Mouse (Mus musculus): ENCODE data around the gene St8sia6. TPM values are rescaled to one million over a fixed set of nuclear protein-coding genes. Genes with fewer than 3 reads are reported as not detected.
"Not testable (repeated sequence)": the region's sequence is repeated elsewhere in the genome, so short reads cannot be mapped to it uniquely, and the experiment has no call there.

The St8sia6 gene
- polyA plus RNA-seq, 1 experiment from 2014 or later: 0.34 TPM

DNA sequence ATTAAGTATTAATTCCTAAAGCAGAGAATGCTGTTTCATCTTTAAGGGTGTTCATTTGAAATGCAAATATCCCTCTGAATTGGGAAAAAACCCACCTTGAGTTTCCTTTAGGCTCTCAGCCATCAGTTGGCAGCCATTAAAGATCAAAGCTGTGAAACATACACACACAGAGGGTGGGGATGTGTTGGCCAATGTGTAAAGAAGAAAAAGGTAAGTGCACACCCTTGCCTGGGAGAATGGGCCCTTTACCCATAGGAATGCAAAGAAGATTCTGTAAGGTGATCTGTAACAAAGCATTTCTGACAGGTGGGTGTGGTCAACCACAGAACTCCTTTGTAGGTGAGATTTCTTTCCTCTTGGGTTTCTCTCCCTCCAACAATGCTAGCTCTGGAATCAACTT is 96.3 kb downstream of the St8sia6 start:
- no peak overlapping the region for H3K27ac ChIP-seq (replicated peaks)
- no peak for ATAC-seq (ENCODE audit: low FRiP score, low read depth)
- H3K27me3 ChIP-seq: no peaks in the 10 kb centered on the region
- no peaks in the 10 kb centered on the region for H3K9me3 ChIP-seq
- no peak overlapping the region for H3K9ac ChIP-seq (replicated peaks)
- no peak overlapping the region for H3K4me3 ChIP-seq
- no peaks in the 10 kb centered on the region for H3K36me3 ChIP-seq
- H3K4me2 ChIP-seq (replicated peaks): no peak overlapping the region
- H3K4me1 ChIP-seq: no peaks in the 10 kb centered on the region

DNA sequence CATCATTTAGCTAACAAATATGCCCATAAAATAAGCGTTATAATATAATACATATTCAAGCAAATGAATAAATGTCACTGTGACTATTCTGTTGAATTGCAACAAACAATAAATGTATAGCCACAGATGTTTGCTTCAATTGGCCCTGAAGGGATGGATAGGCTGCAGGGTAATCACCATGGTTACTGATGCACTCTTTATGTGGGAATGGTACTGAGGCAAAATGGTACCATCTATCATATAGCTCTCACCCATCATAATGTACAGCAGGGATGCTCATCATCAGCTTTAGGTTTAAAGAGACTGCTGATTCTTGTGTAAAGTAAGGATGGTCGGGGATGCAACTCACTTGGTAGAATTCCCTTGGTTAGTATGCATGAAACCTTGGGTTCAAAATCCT is 99.4 kb downstream of the St8sia6 start:
- WGBS: 70% methylated on average over 2 of the region's 2 CpGs
- no peak overlapping the region for H3K4me3 ChIP-seq
- no peak overlapping the region for H3K9ac ChIP-seq (replicated peaks)
- H3K36me3 ChIP-seq: no peaks in the 10 kb centered on the region
- no peaks in the 10 kb centered on the region for H3K4me1 ChIP-seq
- H3K9me3 ChIP-seq: no peaks in the 10 kb centered on the region
- H3K27me3 ChIP-seq: no peaks in the 10 kb centered on the region
- no peak overlapping the region for H3K4me2 ChIP-seq (replicated peaks)
- no peak overlapping the region for H3K27ac ChIP-seq (replicated peaks)
- ATAC-seq (ENCODE audit: low FRiP score, low read depth): no peak

DNA sequence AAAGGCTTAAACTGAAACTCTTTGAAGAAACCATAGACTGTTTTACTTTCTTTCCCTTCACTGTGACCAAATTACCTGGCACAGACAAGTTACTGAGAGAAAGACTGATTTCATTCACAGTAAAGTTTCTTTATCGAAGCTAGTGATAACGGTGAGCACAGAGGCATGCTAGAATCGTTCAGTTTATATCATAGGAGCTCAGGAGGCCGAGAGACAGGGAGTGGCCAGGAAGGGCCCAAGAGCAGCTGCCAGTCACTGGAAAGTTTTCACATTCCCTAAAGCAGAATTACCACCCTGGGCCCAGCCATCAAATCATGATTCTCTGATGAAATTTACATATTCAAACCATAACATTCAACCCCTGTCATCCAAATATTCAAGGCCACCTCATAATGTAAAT is 109.5 kb downstream of the St8sia6 start:
- no peak for ATAC-seq (ENCODE audit: low FRiP score, low read depth)
- WGBS: 86% methylated on average over 4 of the region's 4 CpGs
- Histone ChIP-seq H3K9me3 (no peaks in the 10 kb centered on the region), H3K27me3 (no peaks in the 10 kb centered on the region), H3K36me3 (no peaks in the 10 kb centered on the region), H3K4me1 (no peaks in the 10 kb centered on the region), H3K4me2 (replicated peaks) (no peak overlapping the region), H3K9ac (replicated peaks) (no peak overlapping the region), H3K4me3 (no peak overlapping the region), H3K27ac (replicated peaks) (no peak overlapping the region)

DNA sequence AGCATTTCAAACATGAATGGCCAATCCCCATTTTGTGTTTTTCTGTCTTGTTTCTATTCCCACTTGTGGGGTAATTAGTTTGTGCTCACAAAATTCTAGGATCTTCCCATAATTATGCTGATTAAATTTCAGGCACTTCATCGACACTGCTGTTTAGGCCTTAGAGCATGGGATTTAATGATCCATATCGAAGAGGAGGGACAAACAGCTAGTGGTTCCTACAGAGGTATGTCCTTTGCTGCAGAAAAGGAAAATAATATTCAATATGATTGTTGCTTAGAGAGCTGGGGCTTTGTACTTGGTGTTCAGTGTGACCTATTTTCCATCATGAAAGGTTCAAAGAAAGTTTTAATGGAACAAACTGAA is 110.7 kb downstream of the St8sia6 start:
- ATAC-seq (ENCODE audit: low FRiP score, low read depth): no peak
- Histone ChIP-seq H3K9ac (replicated peaks) (no peak overlapping the region), H3K9me3 (no peaks in the 10 kb centered on the region), H3K27me3 (no peaks in the 10 kb centered on the region), H3K4me1 (no peaks in the 10 kb centered on the region), H3K4me3 (no peak overlapping the region), H3K36me3 (no peaks in the 10 kb centered on the region), H3K27ac (replicated peaks) (no peak overlapping the region), H3K4me2 (replicated peaks) (no peak overlapping the region)
- WGBS: 79% methylated on average over 2 of the region's 2 CpGs

DNA sequence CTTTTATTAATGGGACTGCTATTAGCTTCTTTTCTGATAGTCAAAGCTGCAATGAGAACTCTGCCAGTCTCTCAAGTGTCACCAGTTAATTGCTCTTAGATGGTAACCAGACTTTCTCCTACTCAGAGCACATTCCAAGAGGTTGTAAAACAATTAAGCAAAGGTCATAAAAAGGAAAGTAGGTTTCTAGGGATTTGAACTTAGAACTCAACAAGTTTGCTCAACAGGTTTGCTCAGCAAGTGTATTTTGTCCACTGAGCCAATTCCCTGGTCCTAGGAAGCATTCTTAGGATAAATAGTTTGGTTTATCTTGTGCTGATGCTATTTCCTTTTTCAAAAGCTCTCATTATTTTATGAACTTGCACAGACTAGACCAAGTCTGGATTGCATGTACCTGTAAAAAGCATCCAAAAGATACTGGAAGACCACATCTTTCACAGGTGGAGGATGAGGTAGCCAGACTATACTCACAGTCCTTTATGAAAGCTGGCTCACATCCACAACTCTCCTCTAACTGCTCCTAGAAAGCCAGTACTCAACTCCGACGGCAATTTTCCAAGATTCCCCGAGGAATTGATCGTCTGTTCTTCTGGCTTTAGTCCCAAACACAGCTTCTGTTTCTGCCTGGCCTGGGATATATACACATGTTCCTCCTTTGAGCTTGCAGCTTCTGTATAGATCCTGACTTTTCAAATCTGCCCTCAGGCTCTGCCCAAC is 111.2 kb downstream of the St8sia6 start:
- Histone ChIP-seq H3K9ac (replicated peaks) (no peak overlapping the region), H3K36me3 (no peaks in the 10 kb centered on the region), H3K9me3 (no peaks in the 10 kb centered on the region), H3K27ac (replicated peaks) (no peak overlapping the region), H3K4me2 (replicated peaks) (no peak overlapping the region), H3K4me3 (no peak overlapping the region), H3K27me3 (no peaks in the 10 kb centered on the region), H3K4me1 (no peaks in the 10 kb centered on the region)
- no peak for ATAC-seq (ENCODE audit: low FRiP score, low read depth)
- 83% methylated on average over 4 of the region's 4 CpGs for WGBS

DNA sequence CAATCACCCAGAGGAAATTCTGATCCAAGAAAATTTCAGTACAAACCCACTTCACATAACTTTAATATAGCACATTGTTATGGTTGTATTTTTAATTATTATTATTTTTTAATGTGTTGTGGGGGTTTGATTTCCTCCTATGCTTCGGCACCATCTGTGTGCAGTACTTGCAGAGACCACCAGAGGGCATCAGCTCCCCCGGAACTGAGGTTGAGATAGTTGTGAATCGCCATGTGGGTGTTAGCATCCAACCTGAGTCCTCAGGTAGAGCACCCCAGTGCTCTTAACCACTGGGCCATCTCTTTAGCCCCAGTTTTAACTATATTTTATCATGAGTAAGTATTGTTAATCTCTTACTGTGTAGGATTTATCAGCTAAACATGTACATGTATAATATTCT is 120.9 kb downstream of the St8sia6 start:
- H3K4me2 ChIP-seq (replicated peaks): no peak overlapping the region
- no peak overlapping the region for H3K4me3 ChIP-seq
- ATAC-seq (ENCODE audit: low FRiP score, low read depth): no peak
- H3K27ac ChIP-seq (replicated peaks): no peak overlapping the region
- no peaks in the 10 kb centered on the region for H3K9me3 ChIP-seq
- no peaks in the 10 kb centered on the region for H3K36me3 ChIP-seq
- no peaks in the 10 kb centered on the region for H3K27me3 ChIP-seq
- no peak overlapping the region for H3K9ac ChIP-seq (replicated peaks)
- H3K4me1 ChIP-seq: no peaks in the 10 kb centered on the region
- 68% methylated on average over 3 of the region's 3 CpGs for WGBS

DNA sequence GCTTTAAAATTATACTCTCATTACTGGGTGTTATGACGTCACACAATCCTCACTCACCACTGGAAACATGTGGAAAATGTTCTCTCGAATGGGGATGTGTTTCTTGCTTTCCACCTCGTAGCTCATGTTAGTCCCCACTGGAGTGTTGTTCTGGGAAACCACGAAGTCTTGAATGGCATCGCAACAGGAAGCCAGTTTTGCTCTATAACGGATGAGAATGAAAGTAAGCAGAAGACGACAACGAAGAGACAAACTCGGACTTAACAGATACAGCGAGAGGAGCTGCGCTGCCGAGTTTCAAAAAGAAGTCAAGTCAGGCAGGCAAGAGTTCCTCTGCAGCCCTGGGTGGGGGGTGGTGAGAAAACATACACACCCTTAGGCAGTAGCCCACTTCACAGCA is 121.4 kb downstream of the St8sia6 start:
- WGBS: 85% methylated on average over 12 of the region's 12 CpGs
- H3K9me3 ChIP-seq: no peaks in the 10 kb centered on the region
- H3K4me2 ChIP-seq (replicated peaks): no peak overlapping the region
- ATAC-seq (ENCODE audit: low FRiP score, low read depth): no peak
- no peak overlapping the region for H3K9ac ChIP-seq (replicated peaks)
- no peaks in the 10 kb centered on the region for H3K4me1 ChIP-seq
- H3K4me3 ChIP-seq: no peak overlapping the region
- no peaks in the 10 kb centered on the region for H3K27me3 ChIP-seq
- no peak overlapping the region for H3K27ac ChIP-seq (replicated peaks)
- H3K36me3 ChIP-seq: no peaks in the 10 kb centered on the region

DNA sequence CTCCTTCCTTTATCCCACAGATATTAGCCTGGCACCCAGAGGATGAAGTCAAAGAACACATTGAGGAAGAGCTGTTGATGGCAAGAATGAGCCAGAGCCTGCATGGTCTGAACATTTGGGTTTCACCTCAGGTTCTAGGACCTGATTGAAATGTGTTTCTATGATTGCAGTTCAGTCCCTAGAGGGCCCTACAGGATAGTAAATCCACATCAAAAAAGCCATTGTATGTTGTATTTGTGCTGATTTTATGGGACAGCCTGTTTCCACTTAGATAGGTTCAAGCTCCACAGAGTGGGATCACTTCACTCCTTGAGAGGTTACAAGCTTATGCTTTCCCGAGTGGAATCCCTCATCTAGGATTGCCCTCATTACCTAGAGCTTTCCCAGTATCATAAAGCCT is 159.0 kb downstream of the St8sia6 start:
- WGBS: 61% methylated on average over 1 of the region's 1 CpGs
- H3K4me1 ChIP-seq: no peaks in the 10 kb centered on the region

DNA sequence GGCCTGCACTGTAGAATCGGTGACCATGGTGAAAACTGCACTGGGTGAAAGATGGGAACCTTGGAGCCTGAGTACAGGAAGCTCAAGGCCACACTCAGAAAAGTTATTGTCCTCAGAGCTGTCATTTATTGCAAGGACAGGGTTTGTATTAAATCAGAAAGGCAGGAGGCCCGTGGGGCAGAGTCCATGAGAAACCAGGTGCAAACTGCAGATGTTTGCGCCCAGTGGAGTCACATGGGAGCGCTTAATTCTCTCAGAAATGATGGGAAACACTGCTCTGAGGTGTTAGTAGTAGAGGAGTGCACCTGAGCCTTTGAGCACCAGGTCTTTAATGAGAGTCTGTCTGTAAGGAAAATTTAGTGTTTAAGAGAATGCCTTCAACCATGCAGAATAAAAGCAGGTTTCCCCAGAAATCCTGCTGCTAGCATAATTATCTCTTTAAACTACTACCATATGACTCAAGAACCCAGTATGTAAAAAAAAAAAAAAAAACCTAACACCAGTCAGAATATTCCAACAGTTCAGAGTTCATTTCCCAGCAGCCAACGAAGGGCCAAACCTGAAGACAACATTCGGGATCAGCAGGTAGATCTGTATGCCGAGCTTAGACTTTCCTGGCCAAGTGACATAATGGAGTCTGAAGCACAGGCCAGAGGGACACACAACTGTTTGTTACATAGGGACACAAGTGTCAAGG is 163.6 kb downstream of the St8sia6 start:
- H3K4me1 ChIP-seq: no peaks in the 10 kb centered on the region
- no peak overlapping the region for H3K27ac ChIP-seq (replicated peaks)
- no peak overlapping the region for H3K4me3 ChIP-seq
- ATAC-seq (ENCODE audit: low FRiP score, low read depth): no peak
- whole genome bisulfite sequencing: 86% methylated on average over 7 of the region's 7 CpGs
- H3K4me2 ChIP-seq (replicated peaks): no peak overlapping the region
- no peaks in the 10 kb centered on the region for H3K36me3 ChIP-seq
- no peaks in the 10 kb centered on the region for H3K9me3 ChIP-seq
- no peaks in the 10 kb centered on the region for H3K27me3 ChIP-seq
- H3K9ac ChIP-seq (replicated peaks): no peak overlapping the region

More for the DNA sequence above, 159.0 kb downstream of the St8sia6 start:
- H3K9me3 ChIP-seq: no peaks in the 10 kb centered on the region
- no peak overlapping the region for H3K4me3 ChIP-seq
- H3K27me3 ChIP-seq: no peaks in the 10 kb centered on the region
- no peaks in the 10 kb centered on the region for H3K36me3 ChIP-seq
- H3K27ac ChIP-seq (replicated peaks): no peak overlapping the region
- no peak for ATAC-seq (ENCODE audit: low FRiP score, low read depth)
- H3K9ac ChIP-seq (replicated peaks): no peak overlapping the region
- H3K4me2 ChIP-seq (replicated peaks): no peak overlapping the region

DNA sequence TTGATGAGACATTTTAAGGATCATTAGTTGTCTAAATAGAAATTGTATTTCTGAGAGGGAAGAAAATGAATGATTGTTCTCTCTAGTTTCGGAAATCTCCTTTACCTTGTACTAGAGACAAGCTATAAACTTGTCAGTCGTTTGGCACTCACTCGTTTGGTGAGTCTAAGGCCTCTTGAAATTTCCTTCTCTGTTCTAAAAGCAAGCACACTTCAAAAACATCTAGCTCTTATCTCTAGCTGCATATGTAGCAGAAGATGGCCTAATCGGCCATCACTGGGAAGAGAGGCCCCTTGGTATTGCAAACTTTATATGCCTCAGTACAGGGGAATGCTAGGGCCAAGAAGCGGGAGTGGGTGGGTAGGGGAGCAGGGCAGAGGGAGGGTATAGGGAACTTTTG is 190.2 kb downstream of the St8sia6 start:
- H3K4me2 ChIP-seq (replicated peaks); ATAC-seq (ENCODE audit: low FRiP score, low read depth); H3K4me1 ChIP-seq; H3K27me3 ChIP-seq; H3K9ac ChIP-seq (replicated peaks); H3K4me3 ChIP-seq; H3K9me3 ChIP-seq; H3K27ac ChIP-seq (replicated peaks); H3K36me3 ChIP-seq: not testable (repeated sequence)
- 85% methylated on average over 5 of the region's 5 CpGs for WGBS

DNA sequence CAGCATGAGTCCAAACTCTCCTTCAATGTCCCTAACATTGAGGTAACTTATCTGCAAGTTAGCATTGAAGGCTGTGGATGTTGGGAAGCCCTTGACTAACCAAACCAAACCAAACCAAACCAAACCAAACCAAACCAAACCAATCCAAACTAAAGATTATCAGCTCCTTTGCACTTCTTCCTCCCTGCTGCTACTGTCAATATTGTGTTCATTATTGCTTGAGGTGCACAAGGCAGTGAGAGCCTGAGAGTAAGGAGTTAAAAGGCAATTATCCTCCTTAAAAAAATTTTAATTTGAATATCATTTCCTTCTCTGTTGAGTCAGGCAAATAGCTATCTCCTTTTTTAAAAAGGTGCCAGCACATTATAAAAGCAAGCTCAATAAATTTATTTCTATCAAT is 190.8 kb downstream of the St8sia6 start:
- Histone ChIP-seq H3K36me3 (no peaks in the 10 kb centered on the region), H3K27ac (replicated peaks) (no peak overlapping the region), H3K4me2 (replicated peaks) (no peak overlapping the region), H3K4me3 (no peak overlapping the region), H3K9ac (replicated peaks) (no peak overlapping the region), H3K9me3 (no peaks in the 10 kb centered on the region), H3K27me3 (no peaks in the 10 kb centered on the region), H3K4me1 (no peaks in the 10 kb centered on the region)
- ATAC-seq (ENCODE audit: low FRiP score, low read depth): no peak
